Mouse (Mus musculus): ENCODE measurements around the gene Alox12. TPM values are rescaled to one million over a fixed set of nuclear protein-coding genes. Genes with fewer than 3 reads are reported as not detected.
A peak's percentile ranks its signal among the peaks of the same experiment; 100 is the strongest.

Alox12 gene
- polyA plus RNA-seq, 1 experiment, result 0.03 TPM

GRCm38 (mm10) chr11:70251853-70252252 is 3.3 kb downstream of the Alox12 start:
- H3K9me3 ChIP-seq (ENCODE audit: control insufficient read depth, low read length), result peaks cover 3% of the 10 kb centered on the region; the same call in 1 of the 2 replicates
- H3K36me3 ChIP-seq (ENCODE audit: control insufficient read depth), result no peaks in the 10 kb centered on the region
- no peak overlapping the region for H3K4me3 ChIP-seq (replicated peaks)
- H3K27me3 ChIP-seq (ENCODE audit: control insufficient read depth), result peaks cover 72% of the 10 kb centered on the region
- H3K4me1 ChIP-seq (ENCODE audit: control insufficient read depth), result peaks cover 5% of the 10 kb centered on the region; the same call in 1 of the 2 replicates
- TF ChIP-seq GATA1 (IDR thresholded peaks at IDR 0.05; ENCODE audit: low read length) (no peak), TAL1 (IDR thresholded peaks at IDR 0.05; ENCODE audit: low read length) (no peak)

DNA sequence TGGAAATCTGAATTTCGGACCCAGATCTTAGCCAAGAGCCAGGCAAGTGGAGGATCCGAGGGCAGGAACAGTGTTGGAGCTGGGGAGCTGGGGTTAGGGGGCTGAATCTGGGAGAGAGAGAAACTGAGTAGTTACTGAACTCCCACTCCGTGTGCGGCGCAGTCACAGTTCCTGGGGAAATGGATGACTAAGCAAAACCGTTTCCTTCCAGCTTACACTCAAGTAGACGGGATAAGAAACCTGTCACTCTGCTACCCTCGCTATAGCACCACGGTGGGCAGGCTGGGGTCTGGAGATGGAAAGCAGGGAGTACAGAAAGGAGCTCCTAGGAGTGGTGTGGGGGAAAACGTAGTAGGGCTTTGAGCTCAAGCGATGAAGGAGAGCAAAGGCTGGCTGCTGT is 5.0 kb downstream of the Alox12 start:
- Histone ChIP-seq H3K36me3 (ENCODE audit: control insufficient read depth) (no peaks in the 10 kb centered on the region), H3K27me3 (ENCODE audit: control insufficient read depth) (peaks cover 64% of the 10 kb centered on the region), H3K4me1 (ENCODE audit: control insufficient read depth) (peaks cover 5% of the 10 kb centered on the region; the same call in 1 of the 2 replicates), H3K9me3 (ENCODE audit: control insufficient read depth, low read length) (peaks cover 3% of the 10 kb centered on the region; the same call in 1 of the 2 replicates), H3K4me3 (replicated peaks) (no peak overlapping the region)
- TF ChIP-seq GATA1 (IDR thresholded peaks at IDR 0.05; ENCODE audit: low read length), result no peak
- no peak for TF ChIP-seq TAL1 (IDR thresholded peaks at IDR 0.05; ENCODE audit: low read length)

- H3K4me1 ChIP-seq (ENCODE audit: control insufficient read depth), result peaks cover 5% of the 10 kb centered on the region; the same call in 1 of the 2 replicates
- no peaks in the 10 kb centered on the region for H3K9me3 ChIP-seq (ENCODE audit: control insufficient read depth, low read length)
- H3K36me3 ChIP-seq (ENCODE audit: control insufficient read depth), result no peaks in the 10 kb centered on the region
- TF ChIP-seq GATA1 (IDR thresholded peaks at IDR 0.05; ENCODE audit: low read length) (no peak), TAL1 (IDR thresholded peaks at IDR 0.05; ENCODE audit: low read length) (no peak)
- peaks cover 49% of the 10 kb centered on the region for H3K27me3 ChIP-seq (ENCODE audit: control insufficient read depth)
- H3K4me3 ChIP-seq (replicated peaks), result no peak overlapping the region
These were observed 7.9 kb downstream of the Alox12 start for GRCm38 (mm10) chr11:70247136-70247845.

GRCm38 (mm10) chr11:70242591-70242990 is 12.6 kb downstream of the Alox12 start:
- H3K4me1 ChIP-seq (ENCODE audit: control insufficient read depth), result peaks cover 29% of the 10 kb centered on the region
- peaks cover 4% of the 10 kb centered on the region for H3K36me3 ChIP-seq (ENCODE audit: control insufficient read depth)
- no peak overlapping the region for H3K4me3 ChIP-seq (replicated peaks)

GRCm38 (mm10) chr11:70239541-70240279 is 15.4 kb downstream of the Alox12 start, which contains the start of the genes Gm21988 and Rnasek:
Gene Gm21988, minus strand, starts transcription at chr11:70239830.
Gene Rnasek, minus strand, starts transcription at chr11:70239842.
- Histone ChIP-seq H3K4me3 (replicated peaks) (peak within 1 kb of the TSS; percentile 88), H3K36me3 (ENCODE audit: control insufficient read depth) (peaks cover 26% of the 10 kb centered on the region), H3K27me3 (ENCODE audit: control insufficient read depth) (peaks cover 9% of the 10 kb centered on the region), H3K4me1 (ENCODE audit: control insufficient read depth) (peaks cover 56% of the 10 kb centered on the region), H3K9me3 (ENCODE audit: control insufficient read depth, low read length) (no peaks in the 10 kb centered on the region)
- TF ChIP-seq TAL1 (IDR thresholded peaks at IDR 0.05; ENCODE audit: low read length) (no peak), GATA1 (IDR thresholded peaks at IDR 0.05; ENCODE audit: low read length) (no peak; the same call in 1 of the 2 replicates)

More at GRCm38 (mm10) chr11:70242591-70242990, 12.6 kb downstream of the Alox12 start:
- TF ChIP-seq GATA1 (IDR thresholded peaks at IDR 0.05; ENCODE audit: low read length) (no peak), TAL1 (IDR thresholded peaks at IDR 0.05; ENCODE audit: low read length) (no peak)
- Histone ChIP-seq H3K9me3 (ENCODE audit: control insufficient read depth, low read length) (no peaks in the 10 kb centered on the region), H3K27me3 (ENCODE audit: control insufficient read depth) (peaks cover 20% of the 10 kb centered on the region)

DNA sequence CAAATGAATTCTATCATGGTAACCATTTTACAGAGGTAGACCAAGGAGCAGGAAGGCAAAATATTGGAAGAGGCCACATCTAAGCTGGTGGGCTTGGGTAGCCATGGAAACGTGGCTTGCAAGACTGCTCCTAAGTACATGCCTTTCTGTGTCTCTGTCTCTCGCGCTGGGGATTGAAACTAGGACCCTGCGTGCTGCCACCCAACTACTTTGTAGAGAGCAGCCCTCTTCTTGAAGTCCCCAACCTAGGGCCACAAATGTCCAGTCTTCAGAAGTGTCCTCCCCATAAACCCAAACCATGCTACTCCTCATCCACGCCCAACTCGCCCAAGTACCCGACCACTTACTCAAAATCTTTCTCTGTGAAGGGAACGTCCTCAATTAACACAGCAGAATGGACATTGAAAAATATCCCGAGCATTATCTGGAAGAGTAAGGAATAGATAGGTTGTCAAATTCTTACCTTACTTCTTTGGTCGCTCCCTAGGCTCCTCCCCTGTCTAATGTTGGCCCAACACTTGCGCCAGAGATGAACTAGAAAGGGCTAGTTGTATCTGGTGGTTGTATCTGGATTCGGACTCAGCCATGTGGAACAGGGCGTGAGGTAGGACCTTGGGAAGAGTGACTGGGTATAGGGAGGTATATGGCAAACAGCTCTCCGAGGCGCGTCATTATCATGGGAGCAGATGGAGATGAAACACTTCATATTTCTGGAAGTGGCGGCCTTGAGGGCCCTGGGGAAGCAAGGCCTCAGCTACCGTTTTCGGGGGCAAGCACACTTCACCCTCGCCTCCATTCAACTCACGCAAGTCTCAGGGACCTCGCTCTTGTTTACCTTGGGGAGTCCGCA is 16.3 kb downstream of the Alox12 start:
- no peak for TF ChIP-seq TAL1 (IDR thresholded peaks at IDR 0.05; ENCODE audit: low read length)
- TF ChIP-seq GATA1 (IDR thresholded peaks at IDR 0.05; ENCODE audit: low read length), result no peak
- no peaks in the 10 kb centered on the region; the same call in 1 of the 2 replicates for H3K27me3 ChIP-seq (ENCODE audit: control insufficient read depth)
- H3K9me3 ChIP-seq (ENCODE audit: control insufficient read depth, low read length), result no peaks in the 10 kb centered on the region
- H3K4me3 ChIP-seq (replicated peaks), result peak overlapping the region; percentile 88
- peaks cover 34% of the 10 kb centered on the region for H3K36me3 ChIP-seq (ENCODE audit: control insufficient read depth)
- peaks cover 65% of the 10 kb centered on the region for H3K4me1 ChIP-seq (ENCODE audit: control insufficient read depth)

DNA sequence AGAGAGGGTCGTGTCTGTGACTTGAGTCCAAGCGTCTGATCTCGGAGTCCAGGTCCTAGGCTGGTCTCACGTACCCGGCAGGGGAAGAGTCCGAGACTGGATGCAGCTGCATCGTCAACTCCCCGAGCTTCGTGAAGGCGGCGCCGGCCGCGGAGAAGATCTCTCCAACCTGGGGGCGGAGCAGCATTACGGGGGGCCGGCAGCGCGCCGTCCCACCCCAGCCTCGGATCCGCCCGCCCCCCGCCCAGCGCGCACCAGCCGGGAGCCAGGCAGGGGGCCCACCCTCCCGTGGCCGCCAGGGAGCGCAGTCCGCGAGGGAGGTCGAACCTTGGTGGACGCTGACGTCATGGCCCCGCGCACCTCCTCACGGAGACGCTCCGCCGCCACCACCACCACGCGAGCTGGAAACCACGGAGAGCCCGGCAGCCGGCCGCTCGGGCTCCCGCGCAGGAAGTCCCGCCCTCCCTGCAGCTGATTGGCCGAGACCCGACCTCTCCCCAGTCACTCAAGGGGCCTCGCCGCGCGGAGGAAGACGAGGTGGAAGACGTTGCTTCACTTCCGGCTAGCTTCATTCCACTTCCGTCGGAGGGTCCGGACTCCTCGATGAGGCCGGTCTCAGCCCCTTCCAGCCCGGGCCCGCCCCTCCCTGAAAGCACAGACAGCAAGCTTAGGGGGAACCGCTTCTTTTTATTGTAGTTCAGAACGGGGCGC is 17.5 kb downstream of the Alox12 start, which contains the start of gene 0610010K14Rik:
0610010K14Rik (minus strand) TSS at position 458 of the 711 bp plus-strand sequence.
- H3K27me3 ChIP-seq (ENCODE audit: control insufficient read depth), result no peaks in the 10 kb centered on the region; the same call in 1 of the 2 replicates
- H3K4me3 ChIP-seq (replicated peaks), result peak within 1 kb of the TSS; percentile 88
- H3K36me3 ChIP-seq (ENCODE audit: control insufficient read depth), result peaks cover 34% of the 10 kb centered on the region
- TF ChIP-seq TAL1 (IDR thresholded peaks at IDR 0.05; ENCODE audit: low read length) (no peak), GATA1 (IDR thresholded peaks at IDR 0.05; ENCODE audit: low read length) (no peak)
- no peaks in the 10 kb centered on the region for H3K9me3 ChIP-seq (ENCODE audit: control insufficient read depth, low read length)
- H3K4me1 ChIP-seq (ENCODE audit: control insufficient read depth), result peaks cover 69% of the 10 kb centered on the region

DNA sequence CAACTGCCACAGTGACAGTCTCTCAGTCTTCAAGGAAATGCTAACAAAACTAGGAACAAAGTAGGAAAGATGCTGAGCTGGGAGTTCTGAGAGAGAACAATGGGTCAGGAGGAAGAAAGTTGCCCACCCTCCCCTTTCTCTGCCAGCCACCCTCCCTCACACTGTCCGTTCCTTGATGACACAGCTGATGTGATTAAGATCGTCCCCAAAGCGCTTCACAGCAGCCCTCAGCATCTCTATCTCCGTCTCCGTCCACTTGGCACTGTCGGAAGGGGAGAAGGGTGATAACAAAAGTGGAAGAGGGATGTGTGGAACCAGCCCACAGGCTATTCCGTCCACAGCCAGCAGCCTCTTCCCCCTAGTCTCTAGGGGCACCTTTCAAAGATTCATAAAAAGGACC is 18.4 kb downstream of the Alox12 start:
- H3K9me3 ChIP-seq (ENCODE audit: control insufficient read depth, low read length), result no peaks in the 10 kb centered on the region
- H3K27me3 ChIP-seq (ENCODE audit: control insufficient read depth), result no peaks in the 10 kb centered on the region; the same call in 1 of the 2 replicates
- H3K4me1 ChIP-seq (ENCODE audit: control insufficient read depth), result peaks cover 74% of the 10 kb centered on the region
- peaks cover 34% of the 10 kb centered on the region for H3K36me3 ChIP-seq (ENCODE audit: control insufficient read depth)
- peak overlapping the region; percentile 88 for H3K4me3 ChIP-seq (replicated peaks)
- TF ChIP-seq TAL1 (IDR thresholded peaks at IDR 0.05; ENCODE audit: low read length), result no peak
- TF ChIP-seq GATA1 (IDR thresholded peaks at IDR 0.05; ENCODE audit: low read length), result no peak

Measured in erythroblast, embryonic 14.5 days (primary cell).